Mouse (Mus musculus): ENCODE results near the gene Rdm1. TPM values are rescaled to one million over a fixed set of nuclear protein-coding genes. Genes with fewer than 3 reads are reported as not detected.

Gene Rdm1
- polyA plus RNA-seq, 1 experiment from 2014 or later, result 41.7 TPM

- peaks cover 30% of the 10 kb centered on the region for H3K4me1 ChIP-seq (ENCODE audit: control insufficient read depth, insufficient read depth, low read length)
- 74% methylated on average over 4 of the region's 4 CpGs for WGBS
Measured at GRCm38 (mm10) chr11:101671255-101671654, 44.3 kb downstream of the Rdm1 start.

GRCm38 (mm10) chr11:101673010-101673642, 46.1 kb downstream of the Rdm1 start:
- peak overlapping the region; percentile 50; the same call in 1 of the 2 replicates for H3K9ac ChIP-seq (ENCODE audit: low read depth, low read length)
- peak; percentile 79 for ATAC-seq
- WGBS, result 15% methylated on average over 16 of the region's 16 CpGs

More at GRCm38 (mm10) chr11:101671255-101671654, 44.3 kb downstream of the Rdm1 start:
- no peak for ATAC-seq
- no peak overlapping the region for H3K4me3 ChIP-seq (ENCODE audit: low read length)
- no peaks in the 10 kb centered on the region for H3K36me3 ChIP-seq (ENCODE audit: control insufficient read depth, insufficient read depth, low read length)
- no peak overlapping the region for H3K4me2 ChIP-seq (ENCODE audit: low read depth, low read length)
- H3K27me3 ChIP-seq (replicated peaks; ENCODE audit: control insufficient read depth, insufficient read depth, low read length), result no peaks in the 10 kb centered on the region
- H3K27ac ChIP-seq (ENCODE audit: low read length), result no peak overlapping the region
- H3K9ac ChIP-seq (ENCODE audit: low read depth, low read length), result no peak overlapping the region
- no peaks in the 10 kb centered on the region for H3K9me3 ChIP-seq (ENCODE audit: control insufficient read depth, low read length)

GRCm38 (mm10) chr11:101674106-101674505, 47.1 kb downstream of the Rdm1 start:
- 90% methylated on average over 5 of the region's 5 CpGs for WGBS
- Histone ChIP-seq H3K9ac (ENCODE audit: low read depth, low read length) (no peak overlapping the region), H3K4me1 (ENCODE audit: control insufficient read depth, insufficient read depth, low read length) (peaks cover 16% of the 10 kb centered on the region), H3K9me3 (ENCODE audit: control insufficient read depth, low read length) (no peaks in the 10 kb centered on the region), H3K27ac (ENCODE audit: low read length) (peak overlapping the region; percentile 89; the same call in 1 of the 2 replicates), H3K4me3 (ENCODE audit: low read length) (no peak overlapping the region), H3K27me3 (replicated peaks; ENCODE audit: control insufficient read depth, insufficient read depth, low read length) (no peaks in the 10 kb centered on the region), H3K4me2 (ENCODE audit: low read depth, low read length) (no peak overlapping the region), H3K36me3 (ENCODE audit: control insufficient read depth, insufficient read depth, low read length) (no peaks in the 10 kb centered on the region)
- ATAC-seq, result no peak

More at GRCm38 (mm10) chr11:101673010-101673642, 46.1 kb downstream of the Rdm1 start:
- Histone ChIP-seq H3K4me3 (ENCODE audit: low read length) (peak overlapping the region; percentile 18), H3K27me3 (replicated peaks; ENCODE audit: control insufficient read depth, insufficient read depth, low read length) (no peaks in the 10 kb centered on the region), H3K36me3 (ENCODE audit: control insufficient read depth, insufficient read depth, low read length) (no peaks in the 10 kb centered on the region), H3K4me1 (ENCODE audit: control insufficient read depth, insufficient read depth, low read length) (peaks cover 26% of the 10 kb centered on the region), H3K9me3 (ENCODE audit: control insufficient read depth, low read length) (no peaks in the 10 kb centered on the region), H3K27ac (ENCODE audit: low read length) (peak overlapping the region; percentile 89), H3K4me2 (ENCODE audit: low read depth, low read length) (peak overlapping the region; percentile 44)

- no peaks in the 10 kb centered on the region for H3K9me3 ChIP-seq (ENCODE audit: control insufficient read depth, low read length)
- no peak overlapping the region for H3K4me2 ChIP-seq (ENCODE audit: low read depth, low read length)
- H3K9ac ChIP-seq (ENCODE audit: low read depth, low read length), result no peak overlapping the region
- ATAC-seq, result peak; percentile 69
- 81% methylated on average over 4 of the region's 4 CpGs for whole genome bisulfite sequencing
- no peak overlapping the region for H3K4me3 ChIP-seq (ENCODE audit: low read length)
- H3K4me1 ChIP-seq (ENCODE audit: control insufficient read depth, insufficient read depth, low read length), result peaks cover 12% of the 10 kb centered on the region
- H3K27ac ChIP-seq (ENCODE audit: low read length), result peak overlapping the region; percentile 25; the same call in 1 of the 2 replicates
- no peaks in the 10 kb centered on the region for H3K27me3 ChIP-seq (replicated peaks; ENCODE audit: control insufficient read depth, insufficient read depth, low read length)
- H3K36me3 ChIP-seq (ENCODE audit: control insufficient read depth, insufficient read depth, low read length), result no peaks in the 10 kb centered on the region
Measured at GRCm38 (mm10) chr11:101675349-101675748, 48.4 kb downstream of the Rdm1 start.

- no peaks in the 10 kb centered on the region for H3K27me3 ChIP-seq (replicated peaks; ENCODE audit: control insufficient read depth, insufficient read depth, low read length)
- H3K4me2 ChIP-seq (ENCODE audit: low read depth, low read length), result no peak overlapping the region
- H3K27ac ChIP-seq (ENCODE audit: low read length), result 0 out of 2 replicates have a peak overlapping the region, but pooled peaks have one; percentile 1
- H3K36me3 ChIP-seq (ENCODE audit: control insufficient read depth, insufficient read depth, low read length), result no peaks in the 10 kb centered on the region
- 75% methylated on average over 12 of the region's 12 CpGs for WGBS
- H3K9me3 ChIP-seq (ENCODE audit: control insufficient read depth, low read length), result no peaks in the 10 kb centered on the region
- H3K9ac ChIP-seq (ENCODE audit: low read depth, low read length), result no peak overlapping the region
- no peak overlapping the region for H3K4me3 ChIP-seq (ENCODE audit: low read length)
- ATAC-seq, result no peak
- H3K4me1 ChIP-seq (ENCODE audit: control insufficient read depth, insufficient read depth, low read length), result peaks cover 12% of the 10 kb centered on the region
Measured at GRCm38 (mm10) chr11:101677655-101678054, 50.7 kb downstream of the Rdm1 start.

GRCm38 (mm10) chr11:101678770-101679169, 51.8 kb downstream of the Rdm1 start:
- H3K27ac ChIP-seq (ENCODE audit: low read length), result no peak overlapping the region
- WGBS, result 67% methylated on average over 5 of the region's 5 CpGs

GRCm38 (mm10) chr11:101679907-101680306, 52.9 kb downstream of the Rdm1 start:
- Histone ChIP-seq H3K9ac (ENCODE audit: low read depth, low read length) (no peak overlapping the region), H3K4me1 (ENCODE audit: control insufficient read depth, insufficient read depth, low read length) (no peaks in the 10 kb centered on the region; the same call in 1 of the 2 replicates), H3K27ac (ENCODE audit: low read length) (no peak overlapping the region), H3K27me3 (replicated peaks; ENCODE audit: control insufficient read depth, insufficient read depth, low read length) (no peaks in the 10 kb centered on the region), H3K4me3 (ENCODE audit: low read length) (no peak overlapping the region), H3K4me2 (ENCODE audit: low read depth, low read length) (no peak overlapping the region), H3K9me3 (ENCODE audit: control insufficient read depth, low read length) (no peaks in the 10 kb centered on the region), H3K36me3 (ENCODE audit: control insufficient read depth, insufficient read depth, low read length) (no peaks in the 10 kb centered on the region)
- no peak for ATAC-seq
- 50% methylated on average over 7 of the region's 7 CpGs for WGBS

More at GRCm38 (mm10) chr11:101678770-101679169, 51.8 kb downstream of the Rdm1 start:
- Histone ChIP-seq H3K9me3 (ENCODE audit: control insufficient read depth, low read length) (no peaks in the 10 kb centered on the region), H3K27me3 (replicated peaks; ENCODE audit: control insufficient read depth, insufficient read depth, low read length) (no peaks in the 10 kb centered on the region), H3K9ac (ENCODE audit: low read depth, low read length) (no peak overlapping the region), H3K4me1 (ENCODE audit: control insufficient read depth, insufficient read depth, low read length) (peaks cover under 1% of the 10 kb centered on the region), H3K36me3 (ENCODE audit: control insufficient read depth, insufficient read depth, low read length) (no peaks in the 10 kb centered on the region), H3K4me3 (ENCODE audit: low read length) (no peak overlapping the region), H3K4me2 (ENCODE audit: low read depth, low read length) (no peak overlapping the region)
- no peak for ATAC-seq

GRCm38 (mm10) chr11:101680634-101681325, 53.8 kb downstream of the Rdm1 start:
- Histone ChIP-seq H3K27ac (ENCODE audit: low read length) (no peak overlapping the region), H3K36me3 (ENCODE audit: control insufficient read depth, insufficient read depth, low read length) (no peaks in the 10 kb centered on the region), H3K9me3 (ENCODE audit: control insufficient read depth, low read length) (no peaks in the 10 kb centered on the region), H3K9ac (ENCODE audit: low read depth, low read length) (no peak overlapping the region), H3K4me1 (ENCODE audit: control insufficient read depth, insufficient read depth, low read length) (no peaks in the 10 kb centered on the region; the same call in 1 of the 2 replicates), H3K4me2 (ENCODE audit: low read depth, low read length) (no peak overlapping the region), H3K27me3 (replicated peaks; ENCODE audit: control insufficient read depth, insufficient read depth, low read length) (no peaks in the 10 kb centered on the region), H3K4me3 (ENCODE audit: low read length) (no peak overlapping the region)
- no peak for ATAC-seq
- WGBS, result 38% methylated on average over 3 of the region's 3 CpGs

GRCm38 (mm10) chr11:101681968-101682367, 55.0 kb downstream of the Rdm1 start:
- Histone ChIP-seq H3K27me3 (replicated peaks; ENCODE audit: control insufficient read depth, insufficient read depth, low read length) (no peaks in the 10 kb centered on the region), H3K9me3 (ENCODE audit: control insufficient read depth, low read length) (no peaks in the 10 kb centered on the region), H3K9ac (ENCODE audit: low read depth, low read length) (no peak overlapping the region), H3K4me2 (ENCODE audit: low read depth, low read length) (no peak overlapping the region), H3K27ac (ENCODE audit: low read length) (no peak overlapping the region), H3K36me3 (ENCODE audit: control insufficient read depth, insufficient read depth, low read length) (no peaks in the 10 kb centered on the region), H3K4me3 (ENCODE audit: low read length) (no peak overlapping the region), H3K4me1 (ENCODE audit: control insufficient read depth, insufficient read depth, low read length) (peaks cover 3% of the 10 kb centered on the region; the same call in 1 of the 2 replicates)
- no peak for ATAC-seq
- 93% methylated on average over 1 of the region's 1 CpGs for WGBS

All from intestine, embryonic 16.5 days (tissue).